Mouse (Mus musculus) ES-Bruce4 (cell line): ENCODE data around the gene Akap7.

ENCODE experiments used
- CTCF ChIP-seq: IDR thresholded peaks from one replicate; pipeline ENCODE4 v1.8.1; 2011; ENCODE audit warnings: low read depth, low read length
- EP300 ChIP-seq: IDR thresholded peaks from 2 replicates; pipeline ENCODE4 v1.6.1; 2011; ENCODE audit warnings: low read depth, low read length; ENCODE audit not compliant: insufficient read depth

GRCm38 (mm10) chr10:25231358-25231757 lies 76.3 kb downstream of the Akap7 start:
- TF ChIP-seq EP300 (no peak), CTCF (no peak)
